Comparison of ENCODE assay signal across 9 mouse cellular contexts in the genomic region with DNA sequence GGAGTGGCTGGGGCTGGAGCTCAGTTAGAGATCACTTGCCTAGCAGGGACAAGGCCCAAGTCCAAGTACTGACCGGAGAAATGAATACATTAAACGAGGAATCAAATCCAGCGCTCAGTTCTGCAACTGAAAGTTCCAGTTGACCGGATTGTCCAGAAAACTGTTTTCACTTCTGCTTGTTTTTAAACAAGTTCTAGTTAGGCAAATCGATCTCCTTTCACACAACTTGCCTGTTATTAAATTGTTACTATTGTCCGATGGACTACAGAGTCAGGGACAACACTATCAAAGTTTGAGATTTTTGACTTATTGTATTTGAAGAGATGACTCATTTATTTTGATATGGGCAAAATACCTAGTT. TPM values are rescaled to one million over a fixed set of nuclear protein-coding genes. Genes with fewer than 3 reads are reported as not detected.
A peak's percentile ranks its signal among the peaks of the same experiment; 100 is the strongest.
DNase-seq lines count a peak whose midpoint lies in the region; ATAC-seq and TF ChIP-seq lines count a peak whose summit lies in the region.
"Had no signal": no experiment of that assay in that cellular context is flagged by ENCODE, and none has a peak within 500 bp of the region (broad histone marks: within the 10 kb centered on the region; RNA-seq: fewer than 3 reads in every experiment).

No protein-coding gene starts in this region.

- peaks cover 9% of the 10 kb centered on the region for H3K4me1 ChIP-seq in embryonic facial prominence, embryonic 15.5 days
- H3K4me1 ChIP-seq in hindbrain, embryonic 16.5 days (ENCODE audit: control insufficient read depth, insufficient read depth, low read depth, low read length): peaks cover 6% of the 10 kb centered on the region; the same call in 1 of the 2 replicates
- peaks cover 9% of the 10 kb centered on the region for H3K4me1 ChIP-seq in midbrain, embryonic 15.5 days

- H3K4me2 ChIP-seq in embryonic facial prominence, embryonic 15.5 days (replicated peaks): peak overlapping the region; percentile 54
- H3K4me2 ChIP-seq in hindbrain, embryonic 16.5 days (ENCODE audit: low read length): peak overlapping the region; percentile 73
- H3K4me2 ChIP-seq in midbrain, embryonic 15.5 days: peak overlapping the region; percentile 87

- no peak for TF ChIP-seq CTCF in left cerebral cortex, adult 2 months (IDR thresholded peaks at IDR 0.05)

- peak overlapping the region; percentile 41 for H3K4me3 ChIP-seq in left cerebral cortex, adult 2 months
- peak overlapping the region; percentile 30 for H3K4me3 ChIP-seq in embryonic facial prominence, embryonic 15.5 days (replicated peaks)
- H3K4me3 ChIP-seq in hindbrain, embryonic 16.5 days (ENCODE audit: low read length): peak overlapping the region; percentile 43
- peak overlapping the region; percentile 41 for H3K4me3 ChIP-seq in midbrain, embryonic 15.5 days

- H3K9me3 ChIP-seq in embryonic facial prominence, embryonic 15.5 days (replicated peaks): no peaks in the 10 kb centered on the region
- no peaks in the 10 kb centered on the region for H3K9me3 ChIP-seq in hindbrain, embryonic 16.5 days (ENCODE audit: control insufficient read depth, low read length)
- H3K9me3 ChIP-seq in midbrain, embryonic 15.5 days: no peaks in the 10 kb centered on the region

- intact Hi-C loops in left cerebral cortex, adult 2 months (cut with DNase I): no loop called here
- intact Hi-C loops in left cerebral cortex, postnatal 14 days (cut with DNase I): no loop called here

- no peak overlapping the region for H3K9ac ChIP-seq in embryonic facial prominence, embryonic 15.5 days
- peak overlapping the region; percentile 58; the same call in 1 of the 2 replicates for H3K9ac ChIP-seq in hindbrain, embryonic 16.5 days (ENCODE audit: low read depth, low read length)
- peak overlapping the region; percentile 21 for H3K9ac ChIP-seq in midbrain, embryonic 15.5 days

- 0 out of 2 replicates have a peak, but pooled peaks cover 3% of the 10 kb centered on the region for H3K27me3 ChIP-seq in embryonic facial prominence, embryonic 15.5 days
- H3K27me3 ChIP-seq in hindbrain, embryonic 16.5 days (replicated peaks; ENCODE audit: control insufficient read depth, insufficient read depth, low read length): peaks cover 3% of the 10 kb centered on the region
- peaks cover 20% of the 10 kb centered on the region; the same call in 1 of the 2 replicates for H3K27me3 ChIP-seq in midbrain, embryonic 15.5 days (replicated peaks)

- ATAC-seq in embryonic facial prominence, embryonic 15.5 days (ENCODE audit: insufficient number of reproducible peaks, low FRiP score, low TSS enrichment, low read depth): no peak
- no peak for ATAC-seq in hindbrain, embryonic 16.5 days
- ATAC-seq in midbrain, embryonic 15.5 days (replicated peaks): no peak
- no peak for ATAC-seq in megakaryocyte, adult 5-6 weeks (ENCODE audit: poor library complexity, severe bottlenecking)

- no peak overlapping the region for H3K27ac ChIP-seq in left cerebral cortex, adult 2 months
- H3K27ac ChIP-seq in embryonic facial prominence, embryonic 15.5 days (replicated peaks): no peak overlapping the region
- H3K27ac ChIP-seq in hindbrain, embryonic 16.5 days (ENCODE audit: low read depth, low read length): no peak overlapping the region
- H3K27ac ChIP-seq in midbrain, embryonic 15.5 days: no peak overlapping the region

- WGBS in embryonic facial prominence, embryonic 15.5 days: 78% methylated on average over 6 of the region's 6 CpGs
- WGBS in hindbrain, embryonic 16.5 days: 79% methylated on average over 6 of the region's 6 CpGs
- WGBS in midbrain, embryonic 15.5 days: 75% methylated on average over 6 of the region's 6 CpGs

- DNase-seq in left cerebral cortex, adult 2 months (ENCODE audit: extremely low spot score in 1 of 2, low spot score in 2 of 2): no peak
- no peak for DNase-seq in left cerebral cortex, postnatal 14 days (ENCODE audit: low spot score in 2 of 2)
- no peak for DNase-seq in gastrocnemius, adult 18-20 months (ENCODE audit: low spot score)
- no peak for DNase-seq in cerebellum, postnatal 36 days
- DNase-seq: layer of hippocampus, adult 9-11 months had no signal

- H3K36me3 ChIP-seq in embryonic facial prominence, embryonic 15.5 days: no peaks in the 10 kb centered on the region
- H3K36me3 ChIP-seq in hindbrain, embryonic 16.5 days (ENCODE audit: control insufficient read depth, insufficient read depth, low read length): no peaks in the 10 kb centered on the region
- H3K36me3 ChIP-seq in midbrain, embryonic 15.5 days (replicated peaks): no peaks in the 10 kb centered on the region

RNA-seq across cellular contexts. Expression of a gene that starts 0.5 kb away (rescaled TPM):
- total RNA-seq in left cerebral cortex, adult 2 months (2021): 1 to 10 TPM; 1.9 to 2.4 TPM
- total RNA-seq in left cerebral cortex, postnatal 14 days (2021): 1 to 10 TPM in 1 of 2 experiments, under 1 TPM in 1; 0.97 to 1.1 TPM
- polyA plus RNA-seq in embryonic facial prominence, embryonic 15.5 days (2015; fragmentation: Nextera tagmentation; extraction: Ambion mirVana): 0.13 and 0.27 TPM in 2 replicates
- polyA plus RNA-seq in hindbrain, embryonic 16.5 days (2015; fragmentation: Nextera tagmentation; extraction: Ambion mirVana): 0.89 and 2.0 TPM in 2 replicates
- polyA plus RNA-seq in midbrain, embryonic 15.5 days (2015; fragmentation: Nextera tagmentation; extraction: Ambion mirVana): 0.50 and 0.91 TPM in 2 replicates
- not detected for total RNA-seq in gastrocnemius, adult 18-20 months (2021)
- total RNA-seq in megakaryocyte, adult 5-6 weeks (2015): not detected in 2 replicates
- not detected in 2 replicates for total RNA-seq in megakaryocyte, adult 5-6 weeks (2017)

RNA-seq across cellular contexts. Expression of a gene that starts 2.5 kb away (rescaled TPM):
- total RNA-seq in left cerebral cortex, adult 2 months (2021): 1 to 10 TPM; 4.2 to 5.4 TPM
- 1 to 10 TPM; 3.4 to 4.0 TPM for total RNA-seq in left cerebral cortex, postnatal 14 days (2021)
- polyA plus RNA-seq in embryonic facial prominence, embryonic 15.5 days (2015; fragmentation: Nextera tagmentation; extraction: Ambion mirVana): 4.8 and 4.9 TPM in 2 replicates
- polyA plus RNA-seq in hindbrain, embryonic 16.5 days (2015; fragmentation: Nextera tagmentation; extraction: Ambion mirVana): 1.3 and 1.4 TPM in 2 replicates
- 1.3 and 1.7 TPM in 2 replicates for polyA plus RNA-seq in midbrain, embryonic 15.5 days (2015; fragmentation: Nextera tagmentation; extraction: Ambion mirVana)
- total RNA-seq in gastrocnemius, adult 18-20 months (2021): 1 to 10 TPM; 1.1 to 1.2 TPM
- total RNA-seq in megakaryocyte, adult 5-6 weeks (2015): 105 and 111 TPM in 2 replicates
- 67.9 and 74.9 TPM in 2 replicates for total RNA-seq in megakaryocyte, adult 5-6 weeks (2017)

RNA-seq across cellular contexts. Expression of a gene that starts 25.8 kb away (rescaled TPM):
- 1 to 10 TPM; 3.9 to 4.1 TPM for total RNA-seq in left cerebral cortex, adult 2 months (2021)
- total RNA-seq in left cerebral cortex, postnatal 14 days (2021): 1 to 10 TPM; 5.6 to 6.1 TPM
- 141 and 148 TPM in 2 replicates for polyA plus RNA-seq in embryonic facial prominence, embryonic 15.5 days (2015; fragmentation: Nextera tagmentation; extraction: Ambion mirVana)
- polyA plus RNA-seq in hindbrain, embryonic 16.5 days (2015; fragmentation: Nextera tagmentation; extraction: Ambion mirVana): 46.9 and 54.1 TPM in 2 replicates
- 45.7 and 55.8 TPM in 2 replicates for polyA plus RNA-seq in midbrain, embryonic 15.5 days (2015; fragmentation: Nextera tagmentation; extraction: Ambion mirVana)
- 1 to 10 TPM; 1.2 to 1.3 TPM for total RNA-seq in gastrocnemius, adult 18-20 months (2021)
- total RNA-seq in megakaryocyte, adult 5-6 weeks (2015): 0.07 TPM in 1 of 2 replicates, not detected in the other
- total RNA-seq in megakaryocyte, adult 5-6 weeks (2017): not detected in 2 replicates

RNA-seq across cellular contexts. Expression of a gene that starts 29.4 kb away (rescaled TPM):
- 10 to 100 TPM; 32.4 to 33.5 TPM for total RNA-seq in left cerebral cortex, adult 2 months (2021)
- 10 to 100 TPM; 13.7 to 17.3 TPM for total RNA-seq in left cerebral cortex, postnatal 14 days (2021)
- 30.7 and 38.5 TPM in 2 replicates for polyA plus RNA-seq in embryonic facial prominence, embryonic 15.5 days (2015; fragmentation: Nextera tagmentation; extraction: Ambion mirVana)
- 13.6 and 18.4 TPM in 2 replicates for polyA plus RNA-seq in hindbrain, embryonic 16.5 days (2015; fragmentation: Nextera tagmentation; extraction: Ambion mirVana)
- polyA plus RNA-seq in midbrain, embryonic 15.5 days (2015; fragmentation: Nextera tagmentation; extraction: Ambion mirVana): 4.0 and 5.8 TPM in 2 replicates
- not detected for total RNA-seq in gastrocnemius, adult 18-20 months (2021)
- total RNA-seq in megakaryocyte, adult 5-6 weeks (2015): 1.0 and 1.6 TPM in 2 replicates
- total RNA-seq in megakaryocyte, adult 5-6 weeks (2017): 1.1 and 5.0 TPM in 2 replicates

RNA-seq across cellular contexts. Expression of a gene that starts 35.9 kb away (rescaled TPM):
- under 1 TPM in 1 of 2 experiments, not detected in 1; 0.23 TPM for total RNA-seq in left cerebral cortex, adult 2 months (2021)
- total RNA-seq in left cerebral cortex, postnatal 14 days (2021): under 1 TPM; 0.40 to 0.59 TPM
- polyA plus RNA-seq in embryonic facial prominence, embryonic 15.5 days (2015; fragmentation: Nextera tagmentation; extraction: Ambion mirVana): not detected in 2 replicates
- not detected in 2 replicates for polyA plus RNA-seq in hindbrain, embryonic 16.5 days (2015; fragmentation: Nextera tagmentation; extraction: Ambion mirVana)
- polyA plus RNA-seq in midbrain, embryonic 15.5 days (2015; fragmentation: Nextera tagmentation; extraction: Ambion mirVana): not detected in 2 replicates
- not detected for total RNA-seq in gastrocnemius, adult 18-20 months (2021)
- total RNA-seq in megakaryocyte, adult 5-6 weeks (2015): 0.27 and 0.78 TPM in 2 replicates
- not detected in 2 replicates for total RNA-seq in megakaryocyte, adult 5-6 weeks (2017)

Comparison
In these comparisons a context has a peak if more than half of its experiments do, and no peak if none do; other contexts are left out.
1. RNA of a gene that starts 2.5 kb away (total RNA-seq): 67.9 to 111 TPM in megakaryocyte, adult 5-6 weeks; 4.2 to 5.4 TPM in left cerebral cortex, adult 2 months, 3.4 to 4.0 TPM in left cerebral cortex, postnatal 14 days and 1.1 to 1.2 TPM in gastrocnemius, adult 18-20 months; every median in the first group is over 10 times any median in the second.
2. Peak in every context shown above with its lines, with median percentiles within 50 percentile points of each other: H3K4me3 ChIP-seq and H3K4me2 ChIP-seq.